Mouse (Mus musculus) MEL (cell line): Measurements from ENCODE around the gene Ank2. TPM values are rescaled to one million over a fixed set of nuclear protein-coding genes. Genes with fewer than 3 reads are reported as not detected.

ENCODE experiments used
- DNase-seq: peaks from one replicate; pipeline ENCODE4 v3.0.0; 2011; ENCODE audit warnings: low read depth, low spot score
- H3K27ac ChIP-seq: 2 replicates; pipeline ENCODE4 v1.5.1; 2012; ENCODE audit warnings: low read depth, mild to moderate bottlenecking, control low read depth, low read length, moderate library complexity; ENCODE audit not compliant: control insufficient read depth
- H3K27me3 ChIP-seq, 2 experiments: fragments of 150-350 bp in 1 of 2; sonication (generic) in 1 of 2; 2 replicates each; pipeline ENCODE4 v1.6.1; 2012; ENCODE audit warnings: low read length in 2 of 2, mild to moderate bottlenecking in 2 of 2, improper control_type of control experiment in 1 of 2, moderate library complexity in 1 of 2; ENCODE audit not compliant: insufficient read depth in 2 of 2, control insufficient read depth in 1 of 2
- H3K36me3 ChIP-seq, 2 experiments: 2 replicates each; pipeline ENCODE4 v1.6.1; 2012 to 2014; ENCODE audit warnings: low read length in 2 of 2, improper control_type of control experiment in 1 of 2, inconsistent platforms in 1 of 2, mild to moderate bottlenecking in 1 of 2; ENCODE audit not compliant: insufficient read depth in 2 of 2, control insufficient read depth in 1 of 2
- H3K4me1 ChIP-seq, 2 experiments: fragments of 150-350 bp in 1 of 2; sonication (generic) in 1 of 2; 2 replicates each; pipeline ENCODE4 v1.6.1; 2012; ENCODE audit warnings: low read length in 2 of 2, improper control_type of control experiment in 1 of 2, mild to moderate bottlenecking in 1 of 2; ENCODE audit not compliant: insufficient read depth in 2 of 2, control insufficient read depth in 1 of 2
- H3K4me3 ChIP-seq, 2 experiments: fragments of 150-350 bp in 1 of 2; sonication (generic) in 1 of 2; 2 replicates each; pipeline ENCODE4 v1.5.1; 2012; ENCODE audit warnings: low read depth in 2 of 2, low read length in 2 of 2, mild to moderate bottlenecking in 2 of 2, moderate library complexity in 2 of 2, control low read depth in 1 of 2, improper control_type of control experiment in 1 of 2; ENCODE audit not compliant: control insufficient read depth in 1 of 2, insufficient read depth in 1 of 2
- H3K79me2 ChIP-seq: 2 replicates; pipeline ENCODE4 v1.6.1; 2012; ENCODE audit warnings: mild to moderate bottlenecking, low read length, moderate library complexity; ENCODE audit not compliant: control insufficient read depth, poor library complexity, insufficient read depth
- H3K9ac ChIP-seq: 2 replicates; pipeline ENCODE4 v1.6.1; 2012; ENCODE audit warnings: low read depth, mild to moderate bottlenecking, control low read depth, low read length, moderate library complexity; ENCODE audit not compliant: control insufficient read depth, poor library complexity, severe bottlenecking
- H3K9me3 ChIP-seq: fragments of 150-350 bp; sonication (generic); replicated peaks from 2 replicates; pipeline ENCODE4 v1.6.1; 2012; ENCODE audit warnings: mild to moderate bottlenecking, low read length, improper control_type of control experiment, moderate library complexity; ENCODE audit not compliant: insufficient read depth
- BHLHE40 ChIP-seq: IDR thresholded peaks from 2 replicates; pipeline ENCODE4 v1.6.1; 2012; ENCODE audit warnings: low read depth, mild to moderate bottlenecking, inconsistent platforms, low read length, improper control_type of control experiment, borderline replicate concordance
- CHD1 ChIP-seq: IDR thresholded peaks from 2 replicates; pipeline ENCODE4 v1.6.1; 2012; ENCODE audit warnings: low read depth, mild to moderate bottlenecking, inconsistent platforms, low read length, improper control_type of control experiment
- E2F4 ChIP-seq: IDR thresholded peaks from 2 replicates; pipeline ENCODE4 v1.6.1; 2011; ENCODE audit warnings: low read depth, low read length, improper control_type of control experiment, borderline replicate concordance
- ETS1 ChIP-seq: IDR thresholded peaks from 2 replicates; pipeline ENCODE4 v1.6.1; 2012; ENCODE audit warnings: low read depth, mild to moderate bottlenecking, inconsistent platforms, low read length, improper control_type of control experiment, moderate library complexity
- GABPA ChIP-seq: IDR thresholded peaks from 2 replicates; pipeline ENCODE4 v1.6.1; 2012; ENCODE audit warnings: low read depth, mild to moderate bottlenecking, inconsistent platforms, low read length, improper control_type of control experiment, moderate library complexity
- GATA1 ChIP-seq: IDR thresholded peaks from 2 replicates; pipeline ENCODE4 v1.6.1; 2011; ENCODE audit warnings: low read depth, low read length, improper control_type of control experiment
- JUND ChIP-seq: IDR thresholded peaks from 2 replicates; pipeline ENCODE4 v1.6.1; 2011; ENCODE audit warnings: low read depth, mild to moderate bottlenecking, improper control_type of control experiment, low read length
- KAT2A ChIP-seq: conservative IDR thresholded peaks from 2 replicates; pipeline ENCODE4 v1.6.1; 2012; ENCODE audit warnings: low read depth, low read length, improper control_type of control experiment, inconsistent platforms
- MAX ChIP-seq: IDR thresholded peaks from 2 replicates; pipeline ENCODE4 v1.6.1; 2011; ENCODE audit warnings: low read length, improper control_type of control experiment
- MXI1 ChIP-seq: IDR thresholded peaks from 2 replicates; pipeline ENCODE4 v1.6.1; 2011; ENCODE audit warnings: mild to moderate bottlenecking, low read depth, low read length, improper control_type of control experiment
- MYB ChIP-seq: IDR thresholded peaks from 2 replicates; pipeline ENCODE4 v1.6.1; 2011; ENCODE audit warnings: mild to moderate bottlenecking, low read depth, low read length, improper control_type of control experiment
- MYC ChIP-seq: IDR thresholded peaks from 2 replicates; pipeline ENCODE4 v1.6.1; 2011; ENCODE audit warnings: low read depth, mild to moderate bottlenecking, low read length, improper control_type of control experiment, moderate library complexity
- POLR2AphosphoS5 ChIP-seq: IDR thresholded peaks from 2 replicates; pipeline ENCODE4 v1.6.1; 2012; ENCODE audit warnings: low read depth, borderline replicate concordance, mild to moderate bottlenecking, inconsistent platforms, low read length, moderate library complexity, mixed read lengths
- TCF12 ChIP-seq: IDR thresholded peaks from 2 replicates; pipeline ENCODE4 v1.6.1; 2014; ENCODE audit warnings: low read depth, mild to moderate bottlenecking, inconsistent platforms, low read length, improper control_type of control experiment, moderate library complexity
- UBTF ChIP-seq: IDR thresholded peaks from 2 replicates; pipeline ENCODE4 v1.6.1; 2012; ENCODE audit warnings: low read depth, mild to moderate bottlenecking, inconsistent platforms, low read length, improper control_type of control experiment, moderate library complexity, borderline replicate concordance; ENCODE audit not compliant: insufficient read depth
- USF2 ChIP-seq, 2 experiments: IDR thresholded peaks; 2 replicates each; pipeline ENCODE4 v1.6.1; 2011 to 2012; ENCODE audit warnings: improper control_type of control experiment in 2 of 2, low read length in 2 of 2, borderline replicate concordance in 1 of 2, inconsistent platforms in 1 of 2, low read depth in 1 of 2, mild to moderate bottlenecking in 1 of 2; ENCODE audit not compliant: insufficient read depth in 1 of 2
- ZC3H11A ChIP-seq: IDR thresholded peaks from 2 replicates; pipeline ENCODE4 v1.6.1; 2012; ENCODE audit warnings: low read depth, mild to moderate bottlenecking, inconsistent platforms, low read length, improper control_type of control experiment
- ZKSCAN1 ChIP-seq: IDR thresholded peaks from 2 replicates; pipeline ENCODE4 v1.6.1; 2012; ENCODE audit warnings: low read depth, mild to moderate bottlenecking, inconsistent platforms, low read length, improper control_type of control experiment, moderate library complexity
- polyA plus RNA-seq, 2 experiments: library from polyadenylated mRNA; stranded (reverse) in 1 of 2; unstranded in 1 of 2; fragments of >175 nt in 1 of 2; fragments of >200 nt in 1 of 2; gene quantifications; 2 replicates each; pipeline versions ENCODE4 v1.2.1 to v1.2.4; 2012; ENCODE audit warnings: low replicate concordance in 2 of 2, low read depth in 1 of 2; ENCODE audit not compliant: insufficient read length in 2 of 2, insufficient read depth in 1 of 2, missing spikeins in 1 of 2
- total RNA-seq: library from RNA; depleted of rRNA; stranded (reverse); fragments of 300-350 nt; gene quantifications from 2 replicates; pipeline ENCODE4 v1.2.3, GENCODE M21; 2012

The Ank2 gene
- total and polyA plus RNA-seq, 3 experiments: 2.7 to 4.5 TPM; not detected in 1

DNA sequence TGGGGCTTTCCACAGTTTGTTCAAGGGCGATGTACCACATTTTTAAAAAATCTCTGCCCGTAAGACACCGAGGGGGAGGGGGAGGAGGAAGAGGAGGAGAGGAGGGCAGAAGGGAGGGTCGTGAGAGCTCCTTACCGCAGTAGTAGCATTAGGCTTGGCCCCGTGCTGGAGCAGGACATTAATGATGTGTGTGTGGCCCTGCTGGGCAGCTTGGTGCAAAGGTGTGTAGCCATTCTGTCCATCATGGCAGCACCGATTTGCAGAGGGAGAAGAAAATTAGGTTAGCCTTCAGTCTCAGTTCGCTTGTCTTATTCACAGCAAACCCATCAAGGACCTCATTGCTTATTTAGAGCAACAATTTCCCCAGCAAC, 500.4 kb downstream of the Ank2 start:
- H3K9me3 ChIP-seq: no peaks in the 10 kb centered on the region
- H3K4me1 ChIP-seq: no peaks in the 10 kb centered on the region
- no peak overlapping the region for H3K9ac ChIP-seq
- no peaks in the 10 kb centered on the region for H3K79me2 ChIP-seq
- TF ChIP-seq MYC (no peak), ZC3H11A (no peak), JUND (no peak), TCF12 (no peak), GATA1 (no peak), MYB (no peak), POLR2AphosphoS5 (no peak), GABPA (no peak), BHLHE40 (no peak), CHD1 (no peak), UBTF (no peak), KAT2A (no peak)
- no peak for DNase-seq
- H3K27me3 ChIP-seq: no peaks in the 10 kb centered on the region
- H3K36me3 ChIP-seq: no peaks in the 10 kb centered on the region
- H3K27ac ChIP-seq: no peak overlapping the region
- H3K4me3 ChIP-seq: no peak overlapping the region

DNA sequence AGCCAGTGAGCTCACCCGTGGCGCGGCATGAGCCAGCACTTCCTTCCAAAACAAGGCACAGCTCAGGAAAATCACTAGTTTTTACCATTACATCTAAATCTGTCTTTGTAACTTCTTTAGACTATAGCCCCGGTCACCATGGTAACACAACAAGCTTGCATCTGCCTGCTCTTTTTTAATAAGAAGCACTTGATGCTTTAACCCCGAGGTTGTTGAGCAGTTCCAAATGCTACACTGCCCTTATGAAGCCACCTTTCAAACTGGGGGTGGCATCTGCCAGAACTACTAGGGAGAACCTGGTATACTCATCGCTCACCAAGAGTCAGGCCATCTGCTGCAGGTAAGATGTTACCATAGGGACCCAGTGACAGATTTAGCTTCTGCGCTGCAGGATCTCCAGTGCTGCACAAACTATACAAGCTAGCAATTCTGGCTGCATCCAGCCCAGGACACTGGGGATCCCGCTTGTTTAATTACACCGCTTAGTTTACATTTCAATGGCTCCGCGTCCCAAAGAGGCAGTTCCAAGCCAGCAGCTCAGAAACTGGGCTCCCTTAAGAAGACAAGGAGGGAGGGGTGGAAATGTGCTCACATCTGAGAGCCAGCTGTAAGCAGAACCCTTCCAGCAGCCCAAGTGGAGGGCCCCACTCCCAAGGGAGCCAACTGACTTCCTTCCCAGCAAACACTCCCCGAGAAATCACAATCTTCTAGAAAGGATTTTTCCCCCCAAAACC, 501.0 kb downstream of the Ank2 start:
- H3K9ac ChIP-seq: no peak overlapping the region
- no peaks in the 10 kb centered on the region for H3K36me3 ChIP-seq
- H3K79me2 ChIP-seq: no peaks in the 10 kb centered on the region
- no peaks in the 10 kb centered on the region for H3K27me3 ChIP-seq
- H3K9me3 ChIP-seq: no peaks in the 10 kb centered on the region
- no peak overlapping the region for H3K4me3 ChIP-seq
- TF ChIP-seq CHD1 (no peak), E2F4 (no peak), MAX (no peak), ETS1 (no peak), MXI1 (no peak), BHLHE40 (no peak), UBTF (no peak), POLR2AphosphoS5 (no peak), ZKSCAN1 (no peak), USF2 (IDR thresholded peaks at IDR 0.05; ENCODE audit: borderline replicate concordance in 1 of 2, insufficient read depth in 1 of 2, low read depth in 1 of 2, low read length in 2 of 2) (no peak), JUND (no peak), MYC (no peak)
- TF ChIP-seq, all 39 proteins: peak for 0
- Histone ChIP-seq H3K27ac (no peak overlapping the region), H3K4me1 (no peaks in the 10 kb centered on the region)
- DNase-seq: no peak
